Mouse (Mus musculus): ENCODE results near the gene Lypd3. TPM values are rescaled to one million over a fixed set of nuclear protein-coding genes. Genes with fewer than 3 reads are reported as not detected.
"Not testable (repeated sequence)": the region's sequence is repeated elsewhere in the genome, so short reads cannot be mapped to it uniquely, and the experiment has no call there.

The Lypd3 gene
- total RNA-seq, 2 experiments from 2014 or later, result 0.32 to 1.3 TPM

GRCm38 (mm10) chr7:24610879-24611494, 25.4 kb upstream of the Lypd3 start:
- no peak for DNase-seq (ENCODE audit: low spot score in 2 of 2)
- intact Hi-C loops (cut with DNase I), result no loop called here

DNA sequence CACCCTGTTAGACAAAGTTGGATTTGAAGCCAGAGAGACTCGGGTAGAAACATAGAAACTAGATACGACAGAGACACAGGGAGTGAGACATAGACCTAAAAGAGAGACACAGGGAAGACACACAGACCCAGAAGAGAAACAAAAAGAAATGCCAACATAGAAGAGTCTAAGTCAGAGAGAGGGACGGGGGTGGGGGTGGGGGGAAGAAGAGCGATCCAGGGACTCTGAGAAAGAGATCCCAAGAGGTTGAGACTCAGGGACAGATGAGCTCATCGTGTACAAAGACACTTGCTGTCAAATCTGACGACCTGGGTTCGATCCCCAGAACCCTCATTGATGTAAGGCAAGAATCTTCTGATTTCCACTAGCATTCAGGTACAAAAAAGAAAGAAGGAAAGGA, 24.6 kb upstream of the Lypd3 start:
- DNase-seq (ENCODE audit: low spot score in 2 of 2), result no peak
- intact Hi-C loops (cut with DNase I), result no loop called here

DNA sequence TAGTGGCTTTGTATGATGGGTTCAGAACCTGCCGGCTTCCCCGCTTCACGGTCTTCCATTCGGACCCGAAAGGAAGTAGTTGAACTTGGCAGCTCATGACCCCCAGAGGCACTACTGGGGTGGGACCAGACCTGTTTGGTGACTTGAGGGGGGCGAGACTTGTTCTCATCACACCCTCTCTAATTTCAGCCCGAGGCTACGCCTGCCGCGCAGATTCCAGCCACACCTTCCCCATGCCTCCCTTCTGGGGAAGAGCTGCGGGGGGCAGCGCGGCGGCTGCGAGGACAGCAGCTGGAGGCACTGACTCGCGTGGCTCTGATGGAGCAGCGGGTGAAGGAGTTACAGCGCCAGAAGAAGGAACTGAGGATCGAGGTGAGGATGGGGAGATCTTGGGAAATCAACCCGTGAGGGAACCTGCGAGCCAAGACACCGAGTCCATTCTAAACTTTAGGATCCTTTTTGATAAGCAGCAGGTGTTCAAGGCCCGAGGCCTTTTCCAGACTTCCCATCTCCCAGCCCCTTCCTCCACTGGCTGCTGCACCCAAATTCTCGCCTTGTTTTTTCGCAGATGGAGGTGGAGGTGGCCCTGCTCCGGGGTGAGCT, 23.9 kb upstream of the Lypd3 start:
- intact Hi-C loops (cut with DNase I), result no loop called here
- DNase-seq (ENCODE audit: low spot score in 2 of 2), result no peak

DNA sequence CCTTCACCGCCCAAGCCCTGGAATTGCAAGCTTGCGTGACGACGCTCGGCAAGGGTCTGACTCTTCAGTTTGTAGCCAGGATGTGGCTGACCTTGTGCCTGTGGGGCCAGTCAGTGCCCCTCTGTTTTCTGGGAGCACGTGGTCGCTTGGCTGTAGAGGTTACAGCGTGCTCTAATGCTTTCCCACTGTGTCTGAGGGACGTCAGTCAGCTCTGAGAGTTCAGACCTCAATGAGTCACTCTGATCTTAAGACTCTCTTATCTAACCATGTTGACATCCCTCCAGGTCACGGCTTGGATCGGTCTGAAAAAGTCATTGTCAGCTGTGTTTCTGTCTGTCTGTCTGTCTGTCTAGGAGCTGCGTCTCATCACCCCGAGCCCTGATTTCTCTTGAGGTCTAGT, 21.5 kb upstream of the Lypd3 start:
- no peak for DNase-seq (ENCODE audit: low spot score in 2 of 2)
- intact Hi-C loops (cut with DNase I), result no loop called here

DNA sequence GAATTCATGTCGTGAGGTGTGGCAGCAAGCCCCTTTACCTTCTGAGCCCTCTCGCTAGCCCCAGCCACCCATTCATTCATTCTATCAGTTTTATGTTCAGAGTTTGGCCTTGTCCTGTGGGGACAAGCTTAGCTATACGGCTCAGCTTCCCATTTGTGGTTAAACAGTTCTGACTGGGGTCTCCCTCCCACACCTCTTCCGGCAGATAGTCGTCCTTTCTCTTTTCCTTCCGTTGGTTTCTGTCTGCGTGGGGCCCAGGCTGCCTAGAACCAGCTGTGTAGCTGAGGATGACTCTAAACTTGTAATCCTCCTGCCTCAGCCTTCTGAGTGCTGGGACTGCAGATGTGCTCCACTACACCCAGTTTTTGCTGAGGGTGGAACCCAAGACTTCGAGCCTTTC, 18.6 kb upstream of the Lypd3 start:
- DNase-seq (ENCODE audit: low spot score in 2 of 2), result no peak
- intact Hi-C loops (cut with DNase I), result no loop called here

- intact Hi-C loops (cut with DNase I); DNase-seq (ENCODE audit: low spot score in 2 of 2): not testable (repeated sequence)
Observed at GRCm38 (mm10) chr7:24618374-24618773, 18.0 kb upstream of the Lypd3 start.

DNA sequence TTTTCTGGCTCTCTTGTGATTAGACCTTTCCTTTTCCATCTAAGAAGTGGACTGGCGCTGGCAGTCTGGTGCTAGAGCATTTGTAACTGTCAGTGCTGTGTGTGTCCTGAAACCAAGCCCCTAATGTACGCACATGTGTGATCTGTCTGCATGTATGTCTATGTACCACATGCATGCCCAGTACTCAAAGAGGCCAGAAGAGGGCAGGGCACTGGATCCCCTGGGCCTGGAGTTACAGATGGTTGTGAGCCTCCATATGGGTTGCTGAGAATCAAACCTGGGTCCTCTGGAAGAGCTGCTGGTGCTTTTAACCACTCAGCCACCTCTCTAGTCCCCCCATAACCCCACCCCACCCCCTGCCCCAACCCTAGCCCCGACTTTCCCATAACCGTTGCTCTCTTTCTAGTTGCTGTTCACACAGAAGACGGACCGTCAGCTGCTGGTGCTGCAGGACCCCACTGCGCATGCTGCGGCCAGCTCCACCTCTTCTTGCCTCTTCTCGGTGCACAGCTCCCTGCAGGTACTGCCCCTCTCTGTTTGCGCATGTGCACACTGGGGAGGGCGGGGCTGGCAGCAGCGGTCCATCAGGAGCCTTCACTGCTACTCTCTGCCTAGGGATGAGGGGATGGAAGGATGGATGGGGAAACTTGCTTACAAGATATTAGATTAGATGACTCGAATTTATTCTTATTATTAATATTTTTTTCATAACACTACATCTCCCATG, 16.5 kb upstream of the Lypd3 start:
- DNase-seq (ENCODE audit: low spot score in 2 of 2), result no peak
- intact Hi-C loops (cut with DNase I), result no loop called here

DNA sequence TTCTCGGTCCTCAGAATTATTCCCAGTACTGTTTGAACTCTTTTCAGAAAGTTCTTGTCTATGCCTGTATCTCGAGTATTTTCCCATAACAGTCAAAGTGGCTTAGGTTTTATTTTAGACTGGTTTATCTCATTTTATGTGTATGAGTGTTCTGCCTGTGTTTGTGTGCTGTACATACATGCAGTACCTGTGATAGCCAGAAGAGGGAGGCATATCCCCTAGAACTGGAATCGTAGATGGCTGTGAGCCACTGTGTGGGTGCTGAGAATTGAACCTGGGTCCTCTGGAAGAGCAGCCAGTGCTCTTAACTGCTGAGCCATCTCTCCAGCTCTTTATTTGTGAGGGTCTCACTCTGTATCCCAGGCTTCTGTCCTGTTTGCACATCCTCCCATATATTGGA, 15.2 kb upstream of the Lypd3 start:
- DNase-seq (ENCODE audit: low spot score in 2 of 2), result no peak
- intact Hi-C loops (cut with DNase I), result no loop called here

- no peak for DNase-seq (ENCODE audit: low spot score in 2 of 2)
- intact Hi-C loops (cut with DNase I), result no loop called here
Observed at GRCm38 (mm10) chr7:24622967-24623366, 13.4 kb upstream of the Lypd3 start.

GRCm38 (mm10) chr7:24628685-24629610, 7.4 kb upstream of the Lypd3 start:
- peak in 1 of 2 experiments; percentile 14 for DNase-seq (ENCODE audit: low spot score in 2 of 2)
- intact Hi-C loops (cut with DNase I), result no loop called here

GRCm38 (mm10) chr7:24629672-24630071, 6.7 kb upstream of the Lypd3 start:
- intact Hi-C loops (cut with DNase I), result no loop called here
- DNase-seq (ENCODE audit: low spot score in 2 of 2), result no peak

DNA sequence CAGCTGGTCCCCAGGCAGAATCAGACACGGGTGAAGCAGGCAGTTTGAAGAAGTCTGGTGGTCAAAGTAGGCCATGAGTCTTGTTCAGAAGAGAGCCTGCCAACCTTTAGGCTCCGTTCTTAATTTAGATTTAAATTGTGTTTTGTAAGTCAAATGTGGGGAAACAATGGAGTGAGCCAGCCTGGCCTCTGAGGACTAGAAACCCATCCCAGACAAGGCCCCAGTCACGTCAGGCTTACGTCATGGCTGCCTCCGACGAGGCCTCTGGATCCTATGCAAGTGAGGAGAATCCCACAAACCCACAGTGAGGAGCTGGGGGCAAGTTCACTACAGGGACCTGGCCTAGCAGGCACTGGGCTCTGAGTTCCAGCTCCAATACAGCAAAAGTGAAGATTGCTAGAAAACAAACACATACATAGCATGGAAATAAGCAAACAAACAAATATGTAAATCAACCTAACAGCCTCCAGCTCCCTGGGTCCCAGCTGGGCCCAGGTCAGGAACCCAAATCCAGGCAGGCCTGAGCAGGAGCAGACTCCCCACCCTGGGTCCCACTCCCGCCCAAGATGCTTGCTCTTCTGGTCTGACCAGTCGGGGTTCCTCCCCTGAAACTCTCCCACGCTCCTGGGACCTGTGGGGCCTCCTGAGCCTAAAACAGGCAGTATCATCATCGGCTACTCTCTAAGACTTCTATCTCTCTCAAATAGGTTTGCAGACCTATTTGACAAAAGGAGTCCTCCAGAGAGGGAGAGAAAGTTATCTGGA, 6.1 kb upstream of the Lypd3 start:
- intact Hi-C loops (cut with DNase I), result no loop called here
- no peak for DNase-seq (ENCODE audit: low spot score in 2 of 2)

DNA sequence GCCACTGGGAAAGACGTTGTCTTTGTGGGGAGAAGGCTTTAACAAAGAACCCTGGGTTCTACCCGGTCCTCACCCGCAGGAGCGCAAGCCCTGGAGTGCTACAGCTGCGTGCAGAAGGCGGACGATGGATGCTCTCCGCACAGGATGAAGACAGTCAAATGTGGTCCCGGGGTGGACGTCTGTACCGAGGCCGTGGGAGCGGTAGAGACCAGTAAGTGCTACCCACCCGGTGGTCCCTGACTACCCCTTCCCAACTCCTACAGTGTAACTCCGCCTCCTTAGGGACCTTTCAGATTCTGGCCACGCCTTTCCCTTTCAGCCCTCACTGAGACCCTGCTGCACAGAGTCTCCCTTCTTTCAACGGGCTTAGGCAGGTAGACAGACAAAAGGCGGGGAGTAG, 696 bp downstream of the Lypd3 start:
- no peak for DNase-seq (ENCODE audit: low spot score in 2 of 2)
- intact Hi-C loops (cut with DNase I), result no loop called here

- intact Hi-C loops (cut with DNase I), result no loop called here
Observed at GRCm38 (mm10) chr7:24638026-24638856, 1.9 kb downstream of the Lypd3 start.

GRCm38 (mm10) chr7:24640450-24640849, 4.1 kb downstream of the Lypd3 start:
- intact Hi-C loops (cut with DNase I), result no loop called here
- DNase-seq (ENCODE audit: low spot score in 2 of 2), result no peak

More at GRCm38 (mm10) chr7:24638026-24638856, 1.9 kb downstream of the Lypd3 start:
- no peak for DNase-seq (ENCODE audit: low spot score in 2 of 2)

GRCm38 (mm10) chr7:24642491-24642890, 6.1 kb downstream of the Lypd3 start:
- intact Hi-C loops (cut with DNase I), result no loop called here
- DNase-seq (ENCODE audit: low spot score in 2 of 2), result peak in 1 of 2 experiments; percentile 10

DNA sequence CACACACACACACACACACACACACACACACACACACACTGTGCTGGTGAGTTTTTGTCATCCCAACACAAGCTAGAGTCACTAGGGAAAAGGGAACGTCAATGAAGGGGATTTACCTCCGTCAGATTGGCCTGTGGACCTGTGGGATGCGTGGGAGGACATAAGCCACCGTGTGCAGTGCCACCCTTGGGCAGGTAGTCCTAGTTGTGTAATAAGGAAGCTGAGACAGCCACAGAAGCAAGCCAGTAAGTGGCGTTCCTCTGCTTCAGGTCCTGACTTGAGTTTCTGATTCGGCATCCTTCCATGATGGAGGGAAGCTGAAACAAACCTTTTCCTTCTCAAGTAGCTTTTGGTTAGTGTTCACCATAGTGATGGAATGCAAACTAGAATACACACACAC, 8.1 kb downstream of the Lypd3 start:
- intact Hi-C loops (cut with DNase I), result no loop called here
- DNase-seq (ENCODE audit: low spot score in 2 of 2), result no peak

GRCm38 (mm10) chr7:24644996-24645395, 8.6 kb downstream of the Lypd3 start:
- no peak for DNase-seq (ENCODE audit: low spot score in 2 of 2)
- intact Hi-C loops (cut with DNase I), result no loop called here

Measured in left cerebral cortex, postnatal 36 days (tissue).